Mouse (Mus musculus) cerebellum, adult 8-10 months (tissue): Measurements from ENCODE around the gene Mapk8ip2.

Source experiments
- DNase-seq: peaks from one replicate; pipeline ENCODE4 v3.0.0; 2022

The Mapk8ip2 gene

GRCm38 (mm10) chr15:89452906-89453864, 528 bp upstream of the Mapk8ip2 start:
- peak; percentile 18 for DNase-seq

DNA sequence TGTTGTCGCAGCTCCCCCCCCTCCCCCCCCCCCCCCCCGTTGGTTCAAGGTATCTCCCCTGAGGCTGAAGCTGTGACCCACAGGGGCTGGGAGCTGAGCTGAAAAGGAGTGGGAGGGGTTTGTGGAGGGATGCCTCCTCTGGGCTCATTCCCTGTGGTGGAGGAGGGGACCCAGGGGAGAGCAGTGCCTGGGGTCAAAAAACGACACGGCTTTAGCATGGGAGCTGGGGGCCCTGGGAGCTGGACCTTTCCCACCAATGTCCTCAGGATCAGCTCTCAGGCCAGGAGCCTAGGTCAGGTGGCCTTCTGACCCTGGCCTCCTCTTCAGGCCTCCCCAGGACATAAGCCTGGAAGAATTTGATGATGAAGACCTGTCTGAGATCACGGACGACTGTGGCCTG, 1.1 kb downstream of the Mapk8ip2 start:
- no peak for DNase-seq

DNA sequence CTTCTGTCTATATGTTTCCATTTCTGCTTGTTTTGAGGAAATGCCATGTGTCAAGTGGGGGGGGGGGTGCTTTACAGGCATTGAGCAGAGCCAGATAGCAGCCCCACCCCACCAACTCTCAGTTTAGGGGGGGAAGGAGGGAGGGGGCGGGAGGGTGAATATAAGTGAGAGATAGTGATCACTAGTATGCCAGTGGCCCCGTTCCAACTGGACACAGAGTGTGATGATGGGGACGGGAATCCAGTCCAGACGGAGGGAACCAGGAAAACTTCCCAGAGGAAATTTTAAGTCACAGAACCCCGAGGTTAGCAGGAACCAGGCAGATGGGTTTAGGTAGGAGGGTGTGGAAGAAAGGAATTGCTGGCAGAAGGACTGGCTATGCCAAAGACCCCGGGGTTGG, 1.9 kb downstream of the Mapk8ip2 start:
- peak; percentile 30 for DNase-seq

- no peak for DNase-seq
These were observed 5.2 kb downstream of the Mapk8ip2 start for GRCm38 (mm10) chr15:89458942-89459341.

DNA sequence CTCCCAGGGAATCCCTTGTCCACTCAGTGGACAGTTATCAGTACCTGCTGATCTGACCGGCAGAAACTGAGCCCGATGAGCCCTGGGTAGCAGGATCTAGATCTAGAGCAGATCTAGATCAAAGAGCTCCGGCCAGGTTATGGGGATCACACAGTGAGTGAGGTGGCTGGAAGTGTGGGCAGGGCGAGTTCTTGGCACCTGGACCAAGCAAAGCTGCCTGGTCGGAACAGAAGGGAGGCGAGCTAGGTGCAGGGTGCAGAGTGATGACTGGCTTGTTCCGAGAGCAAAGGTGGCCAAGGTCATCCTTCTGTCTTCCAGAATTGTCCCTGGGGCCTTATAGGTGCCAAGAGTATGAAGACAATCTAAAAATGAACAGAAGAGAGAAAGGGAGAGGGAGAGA, 6.1 kb downstream of the Mapk8ip2 start:
- no peak for DNase-seq

DNA sequence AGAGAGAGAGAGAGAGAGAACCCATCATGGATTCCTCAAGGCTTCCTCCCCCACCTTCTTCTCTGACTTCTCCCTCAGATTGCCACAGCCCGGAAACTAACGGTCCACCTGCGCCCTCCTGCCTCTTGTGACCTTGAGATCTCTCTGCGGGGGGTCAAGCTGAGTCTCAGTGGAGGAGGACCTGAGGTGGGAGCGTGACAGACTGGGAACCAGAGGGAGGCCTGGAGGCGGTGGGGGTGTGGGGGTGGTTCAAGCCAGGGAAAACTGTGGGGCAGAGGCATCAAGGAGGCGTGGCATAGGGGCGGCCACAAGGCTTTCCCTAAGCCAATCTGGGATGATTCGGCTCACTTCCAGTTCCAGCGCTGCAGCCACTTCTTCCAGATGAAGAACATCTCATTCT, 6.6 kb downstream of the Mapk8ip2 start:
- peak; percentile 58 for DNase-seq

DNA sequence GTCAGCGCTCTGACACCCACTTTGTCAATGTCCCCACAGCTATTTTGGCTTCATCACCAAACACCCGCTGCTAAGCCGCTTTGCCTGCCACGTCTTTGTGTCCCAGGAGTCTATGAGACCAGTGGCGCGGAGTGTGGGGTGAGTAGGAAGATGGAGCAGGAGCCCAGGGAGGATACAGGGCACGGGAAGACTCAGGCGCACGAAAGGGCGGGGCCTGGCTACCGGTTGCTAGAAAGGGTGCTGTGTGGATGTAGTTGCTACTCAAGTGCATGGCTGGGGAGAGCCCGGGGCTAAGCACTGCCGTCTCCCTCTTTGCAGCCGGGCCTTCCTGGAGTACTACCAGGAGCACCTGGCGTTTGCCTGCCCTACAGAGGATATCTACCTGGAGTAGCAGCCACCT, 7.6 kb downstream of the Mapk8ip2 start:
- DNase-seq: no peak

- DNase-seq: no peak
These were observed 8.5 kb downstream of the Mapk8ip2 start for GRCm38 (mm10) chr15:89462176-89462575.

- no peak for DNase-seq
These were observed 9.9 kb downstream of the Mapk8ip2 start for GRCm38 (mm10) chr15:89463334-89464235.

DNA sequence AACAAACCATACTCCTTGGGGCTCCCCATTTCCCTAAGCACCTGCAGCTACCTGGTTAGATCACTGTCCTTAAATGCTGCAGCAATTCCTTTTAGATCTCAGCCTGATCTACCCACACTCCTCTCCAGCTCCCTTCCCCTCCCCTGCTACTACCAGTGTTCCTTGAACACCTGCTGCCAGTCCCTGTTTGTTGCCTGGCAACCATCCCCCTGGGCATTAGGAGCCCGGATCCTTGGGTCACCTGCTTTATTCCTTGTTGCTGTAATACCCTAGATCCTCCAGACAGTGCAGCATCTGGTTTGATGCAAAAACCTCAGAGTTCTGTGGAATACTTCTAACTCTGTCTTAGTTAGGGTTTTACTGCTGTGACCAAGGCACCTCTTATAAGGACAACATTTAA, 11.3 kb downstream of the Mapk8ip2 start:
- DNase-seq: no peak

DNA sequence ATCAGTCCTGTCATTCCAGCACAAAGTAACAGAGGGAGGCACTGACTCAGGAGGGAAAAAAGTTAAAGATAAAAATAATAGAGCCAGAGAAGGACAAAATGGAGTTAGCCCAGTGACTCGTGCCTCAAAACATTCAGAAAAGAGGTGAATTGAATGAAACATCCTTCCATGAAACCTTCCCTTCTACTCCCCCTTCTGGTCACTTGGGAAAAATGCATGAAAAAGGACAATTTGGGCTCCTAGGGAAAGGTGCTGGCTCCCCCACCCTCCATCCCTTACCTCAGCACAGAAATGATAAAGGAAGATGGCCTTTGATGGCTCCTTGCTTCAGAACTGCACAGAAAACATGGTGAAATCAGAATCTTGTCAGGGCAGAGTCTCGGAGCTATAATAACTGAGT, 14.9 kb downstream of the Mapk8ip2 start:
- no peak for DNase-seq

GRCm38 (mm10) chr15:89471476-89471875, 17.8 kb downstream of the Mapk8ip2 start:
- no peak for DNase-seq

DNA sequence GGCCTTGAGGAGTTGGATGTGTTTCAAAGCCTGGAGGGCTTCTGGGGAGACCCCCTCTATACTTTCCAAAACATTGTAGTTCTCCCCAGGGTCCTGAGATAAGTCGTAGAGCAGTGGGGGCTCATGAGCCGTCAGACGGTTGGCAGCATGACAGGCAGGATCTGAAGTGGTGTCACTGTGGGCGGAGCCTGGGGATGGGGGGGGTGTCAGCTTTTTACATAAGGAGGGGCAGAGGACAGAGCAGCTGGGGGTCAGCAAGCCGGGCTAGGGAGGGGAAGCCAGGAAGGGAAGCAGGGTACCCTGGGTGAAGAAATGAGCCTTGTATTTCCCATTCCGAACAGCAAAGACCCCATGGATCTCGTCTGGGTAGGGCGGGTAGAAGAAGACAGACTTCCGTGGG, 19.7 kb downstream of the Mapk8ip2 start:
- DNase-seq: no peak

DNA sequence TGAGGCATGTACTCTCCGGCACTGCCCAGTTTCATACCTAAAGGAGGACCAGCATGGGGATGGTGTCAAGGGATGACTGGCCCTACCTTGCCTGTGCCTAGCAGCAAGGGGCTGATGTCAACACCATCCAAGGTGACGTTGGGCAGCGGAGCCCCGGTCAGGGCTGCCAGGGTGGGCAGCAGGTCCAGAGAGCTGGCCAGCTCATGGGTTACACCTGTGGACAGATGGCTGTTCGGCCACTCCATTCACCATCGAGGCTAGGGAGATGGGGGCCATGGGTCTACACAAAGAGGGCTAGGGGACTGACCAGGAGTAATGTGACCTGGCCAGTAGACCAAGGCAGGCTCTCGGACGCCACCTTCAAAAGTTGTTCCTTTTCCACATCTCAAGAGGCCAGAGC, 20.2 kb downstream of the Mapk8ip2 start:
- no peak for DNase-seq

- DNase-seq: no peak
These were observed 21.0 kb downstream of the Mapk8ip2 start for GRCm38 (mm10) chr15:89474596-89475292.

GRCm38 (mm10) chr15:89475293-89475600, 21.5 kb downstream of the Mapk8ip2 start:
- no peak for DNase-seq

DNA sequence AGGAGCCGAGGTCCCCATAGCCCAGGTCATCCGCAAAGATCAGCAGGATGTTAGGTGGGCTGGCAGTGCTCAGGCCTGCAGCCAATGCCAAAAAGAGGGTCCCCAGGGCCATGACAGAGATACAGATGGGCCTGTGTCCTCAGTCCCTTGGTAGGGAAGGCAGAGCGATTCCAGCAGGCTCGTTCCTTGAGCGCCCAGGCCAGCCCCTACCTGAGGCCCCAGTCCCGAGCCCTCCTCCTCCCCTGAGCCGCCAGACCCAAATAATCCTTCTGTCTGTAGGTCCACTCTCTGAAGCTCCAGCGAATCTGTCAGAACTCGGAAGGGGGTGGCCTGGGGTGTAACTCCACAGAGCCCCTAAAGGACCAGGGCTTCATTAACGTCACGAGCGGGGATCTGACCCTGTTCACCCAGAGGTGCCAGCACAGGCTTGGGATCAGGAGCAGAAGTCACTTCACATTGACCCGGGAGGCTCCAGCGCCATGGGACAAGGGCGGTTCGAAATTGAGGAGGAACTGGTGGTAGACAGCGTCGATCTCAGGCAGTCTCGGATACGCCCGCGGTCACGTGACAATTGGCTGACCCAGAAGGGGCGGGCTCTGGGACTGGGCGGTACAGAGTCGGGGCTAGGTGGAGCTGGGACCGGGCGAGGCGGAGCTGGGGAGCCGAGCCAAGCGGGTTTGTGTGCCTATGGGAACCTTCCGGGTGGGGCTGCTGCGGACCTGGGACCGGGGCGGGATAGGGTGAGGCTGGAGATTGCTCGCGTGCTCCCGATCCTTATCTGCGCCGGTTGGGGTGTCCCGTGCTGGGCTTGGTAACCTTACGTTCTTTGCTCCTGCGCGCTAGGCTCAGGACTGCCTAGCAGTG, 22.1 kb downstream of the Mapk8ip2 start:
- DNase-seq: peak; percentile 94

DNA sequence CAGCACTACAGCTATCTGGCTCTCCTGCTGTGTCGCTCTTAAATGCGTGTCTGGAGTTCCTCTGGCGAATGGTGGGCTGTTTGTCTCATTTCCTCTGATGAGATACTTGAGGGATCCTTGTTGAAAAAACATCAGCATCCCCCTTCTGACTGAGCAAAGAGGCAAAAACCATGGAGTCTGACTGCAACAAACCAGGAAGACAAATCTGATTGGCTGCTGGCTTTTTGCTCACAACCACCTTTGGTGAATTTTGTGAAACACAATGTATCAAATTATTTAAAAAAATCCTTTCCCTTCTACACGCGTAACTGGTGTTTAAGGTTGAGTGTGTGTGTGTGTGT, 22.7 kb downstream of the Mapk8ip2 start:
- no peak for DNase-seq

DNA sequence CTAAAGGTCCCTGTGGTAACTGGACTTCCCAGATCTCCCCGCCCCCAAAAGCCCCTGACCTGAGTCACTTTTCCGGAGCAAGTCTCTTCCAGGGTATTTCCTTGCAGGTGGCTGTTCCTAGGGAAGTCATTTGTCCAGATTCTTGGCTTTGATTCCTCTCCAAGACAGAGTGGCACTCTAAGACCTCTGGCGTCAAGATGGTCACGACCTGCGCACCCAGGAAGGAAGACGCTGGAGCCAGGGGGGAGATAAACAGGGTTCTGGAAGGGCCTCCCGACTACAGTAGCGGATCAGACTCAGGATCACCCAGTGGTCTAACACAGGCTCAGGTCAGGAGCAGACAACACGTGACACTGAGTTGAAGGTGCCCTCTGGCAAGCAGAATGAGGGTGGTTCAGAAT, 23.4 kb downstream of the Mapk8ip2 start, which contains the start of gene Arsa:
Arsa (minus strand) TSS at position 335 of the 401 bp plus-strand sequence.
- no peak for DNase-seq

GRCm38 (mm10) chr15:89477806-89478205, 24.1 kb downstream of the Mapk8ip2 start:
- no peak for DNase-seq

- DNase-seq: no peak
These were observed 24.9 kb downstream of the Mapk8ip2 start for GRCm38 (mm10) chr15:89478622-89479021.

- peak; percentile 73 for DNase-seq
These were observed 26.9 kb downstream of the Mapk8ip2 start for GRCm38 (mm10) chr15:89480584-89480983.
